Mouse (Mus musculus) megakaryocyte, embryonic 14.5 days (primary cell): ENCODE data around the gene Trim9.

ENCODE experiments used
- FLI1 ChIP-seq: IDR thresholded peaks from 2 replicates; pipeline ENCODE4 v1.6.1; 2012; ENCODE audit warnings: low read length, inconsistent platforms, mixed read lengths
- GATA1 ChIP-seq: IDR thresholded peaks from 3 replicates; pipeline ENCODE4 v1.6.1; 2012; ENCODE audit warnings: mixed read lengths, low read length, inconsistent platforms, borderline replicate concordance

- no peak for TF ChIP-seq GATA1
- no peak for TF ChIP-seq FLI1
These were observed 124.1 kb downstream of the Trim9 start for GRCm38 (mm10) chr12:70223331-70223730.
